Mouse (Mus musculus) lung, embryonic 15.5 days (tissue): ENCODE results near the gene Marc1. TPM values are rescaled to one million over a fixed set of nuclear protein-coding genes. Genes with fewer than 3 reads are reported as not detected.

Experiments used
- ATAC-seq: fragments of 200-750 bp; cut with Nextera tagmentation; 2 replicates; pipeline ENCODE4 v1.8.0; 2017; ENCODE audit warnings: moderate number of reproducible peaks, borderline replicate concordance; ENCODE audit not compliant: low FRiP score, low TSS enrichment; ENCODE audit errors: extremely low read depth
- H3K27ac ChIP-seq: fragments of 300-500 bp; sonication (generic); 2 replicates; pipeline ENCODE4 v1.5.1; 2015; ENCODE audit warnings: moderate library complexity, mild to moderate bottlenecking, inconsistent platforms
- H3K27me3 ChIP-seq: fragments of 300-500 bp; sonication (generic); 2 replicates; pipeline ENCODE4 v1.6.1; 2015; ENCODE audit warnings: inconsistent platforms
- H3K36me3 ChIP-seq: fragments of 300-500 bp; sonication (generic); 2 replicates; pipeline ENCODE4 v1.6.1; 2015; ENCODE audit warnings: inconsistent platforms
- H3K4me1 ChIP-seq: fragments of 300-500 bp; sonication (generic); 2 replicates; pipeline ENCODE4 v1.6.1; 2015; ENCODE audit warnings: inconsistent platforms
- H3K4me2 ChIP-seq: fragments of 300-500 bp; sonication (generic); 2 replicates; pipeline ENCODE4 v1.6.1; 2015; ENCODE audit warnings: inconsistent platforms, mild to moderate bottlenecking, moderate library complexity
- H3K4me3 ChIP-seq: fragments of 300-500 bp; sonication (generic); 2 replicates; pipeline ENCODE4 v1.5.1; 2015; ENCODE audit warnings: mild to moderate bottlenecking, inconsistent platforms
- H3K9ac ChIP-seq: fragments of 300-500 bp; sonication (generic); 2 replicates; pipeline ENCODE4 v1.6.1; 2015; ENCODE audit warnings: inconsistent platforms
- H3K9me3 ChIP-seq: fragments of 300-500 bp; sonication (generic); 2 replicates; pipeline ENCODE4 v1.6.1; 2016; ENCODE audit warnings: inconsistent platforms
- WGBS: fragments of 180-500 bp; shearing (Covaris S2); methylation state at CpG from one replicate; pipeline ENCODE4 v1.1.7; 2015; 5-methylcytosine and 5-hydroxymethylcytosine counted together
- polyA plus RNA-seq: library from polyadenylated mRNA; unstranded; fragments of >200 nt; fragmentation: Nextera tagmentation; extraction: Ambion mirVana; gene quantifications from 2 replicates; pipeline ENCODE4 v1.2.1, GENCODE M21; 2015

Gene Marc1
- polyA plus RNA-seq, 1 experiment from 2014 or later = 0.11 TPM

- ATAC-seq = no peak
Measured at GRCm38 (mm10) chr1:184817768-184818167, 6.7 kb upstream of the Marc1 start.

GRCm38 (mm10) chr1:184811716-184812250, 670 bp upstream of the Marc1 start:
- peaks cover 36% of the 10 kb centered on the region for H3K27me3 ChIP-seq
- H3K9ac ChIP-seq = no peak overlapping the region
- no peak overlapping the region for H3K27ac ChIP-seq
- peaks cover 15% of the 10 kb centered on the region for H3K36me3 ChIP-seq
- ATAC-seq = no peak
- no peak overlapping the region for H3K4me2 ChIP-seq
- WGBS = 67% methylated on average over 8 of the region's 8 CpGs
- no peak overlapping the region for H3K4me3 ChIP-seq
- no peaks in the 10 kb centered on the region for H3K9me3 ChIP-seq
- H3K4me1 ChIP-seq = peaks cover 8% of the 10 kb centered on the region

More at GRCm38 (mm10) chr1:184817768-184818167, 6.7 kb upstream of the Marc1 start:
- Histone ChIP-seq H3K9me3 (no peaks in the 10 kb centered on the region), H3K4me2 (no peak overlapping the region), H3K4me1 (no peaks in the 10 kb centered on the region), H3K27ac (no peak overlapping the region), H3K4me3 (no peak overlapping the region), H3K27me3 (no peaks in the 10 kb centered on the region), H3K36me3 (peaks cover 43% of the 10 kb centered on the region), H3K9ac (no peak overlapping the region)
- WGBS = 77% methylated on average over 6 of the region's 6 CpGs

GRCm38 (mm10) chr1:184809578-184810001, 1.5 kb downstream of the Marc1 start:
- Histone ChIP-seq H3K27me3 (peaks cover 36% of the 10 kb centered on the region), H3K9ac (no peak overlapping the region), H3K4me1 (peaks cover 8% of the 10 kb centered on the region), H3K9me3 (no peaks in the 10 kb centered on the region), H3K4me2 (no peak overlapping the region), H3K27ac (no peak overlapping the region), H3K36me3 (peaks cover 7% of the 10 kb centered on the region; the same call in 1 of the 2 replicates), H3K4me3 (no peak overlapping the region)
- no peak for ATAC-seq
- WGBS = 61% methylated on average over 6 of the region's 6 CpGs

GRCm38 (mm10) chr1:184808418-184809012, 2.6 kb downstream of the Marc1 start:
- Histone ChIP-seq H3K36me3 (peaks cover 6% of the 10 kb centered on the region; the same call in 1 of the 2 replicates), H3K4me2 (no peak overlapping the region), H3K27ac (no peak overlapping the region), H3K4me3 (no peak overlapping the region), H3K27me3 (peaks cover 36% of the 10 kb centered on the region), H3K4me1 (peaks cover 8% of the 10 kb centered on the region), H3K9me3 (no peaks in the 10 kb centered on the region), H3K9ac (no peak overlapping the region)
- 82% methylated on average over 17 of the region's 17 CpGs for WGBS
- no peak for ATAC-seq

GRCm38 (mm10) chr1:184807627-184808417, 3.3 kb downstream of the Marc1 start:
- H3K4me2 ChIP-seq = no peak overlapping the region
- no peak overlapping the region for H3K4me3 ChIP-seq
- no peak overlapping the region for H3K9ac ChIP-seq
- H3K4me1 ChIP-seq = peaks cover 8% of the 10 kb centered on the region
- 49% methylated on average over 15 of the region's 15 CpGs for WGBS
- peaks cover 36% of the 10 kb centered on the region for H3K27me3 ChIP-seq
- no peaks in the 10 kb centered on the region for H3K9me3 ChIP-seq
- H3K27ac ChIP-seq = no peak overlapping the region
- H3K36me3 ChIP-seq = 0 out of 2 replicates have a peak, but pooled peaks cover 2% of the 10 kb centered on the region
- no peak for ATAC-seq

GRCm38 (mm10) chr1:184807123-184807522, 4.0 kb downstream of the Marc1 start:
- no peak overlapping the region for H3K9ac ChIP-seq
- no peak overlapping the region for H3K27ac ChIP-seq
- no peak for ATAC-seq
- WGBS = 46% methylated on average over 7 of the region's 7 CpGs
- peaks cover 8% of the 10 kb centered on the region for H3K4me1 ChIP-seq
- H3K4me3 ChIP-seq = no peak overlapping the region
- peaks cover 31% of the 10 kb centered on the region for H3K27me3 ChIP-seq
- no peaks in the 10 kb centered on the region for H3K36me3 ChIP-seq
- H3K4me2 ChIP-seq = no peak overlapping the region
- H3K9me3 ChIP-seq = no peaks in the 10 kb centered on the region

- peaks cover 18% of the 10 kb centered on the region for H3K27me3 ChIP-seq
- H3K9me3 ChIP-seq = no peaks in the 10 kb centered on the region
- WGBS = 93% methylated on average over 4 of the region's 4 CpGs
- H3K36me3 ChIP-seq = no peaks in the 10 kb centered on the region
- H3K27ac ChIP-seq = no peak overlapping the region
- H3K4me3 ChIP-seq = no peak overlapping the region
- H3K9ac ChIP-seq = no peak overlapping the region
- H3K4me2 ChIP-seq = no peak overlapping the region
- peaks cover 3% of the 10 kb centered on the region for H3K4me1 ChIP-seq
- ATAC-seq = no peak
Measured at GRCm38 (mm10) chr1:184805749-184806148, 5.4 kb downstream of the Marc1 start.

- H3K4me1 ChIP-seq = no peaks in the 10 kb centered on the region
- H3K4me3 ChIP-seq = no peak overlapping the region
- WGBS = 17% methylated on average over 27 of the region's 27 CpGs
- ATAC-seq = no peak
- H3K27me3 ChIP-seq = peaks cover 21% of the 10 kb centered on the region; the same call in 1 of the 2 replicates
- H3K36me3 ChIP-seq = no peaks in the 10 kb centered on the region
- no peak overlapping the region for H3K27ac ChIP-seq
- H3K9me3 ChIP-seq = no peaks in the 10 kb centered on the region
- H3K9ac ChIP-seq = no peak overlapping the region
- H3K4me2 ChIP-seq = no peak overlapping the region
Measured at GRCm38 (mm10) chr1:184793163-184793876, 17.8 kb downstream of the Marc1 start.

GRCm38 (mm10) chr1:184791109-184791508, 20.0 kb downstream of the Marc1 start:
- Histone ChIP-seq H3K27me3 (peaks cover 21% of the 10 kb centered on the region; the same call in 1 of the 2 replicates), H3K27ac (no peak overlapping the region), H3K9ac (no peak overlapping the region), H3K36me3 (no peaks in the 10 kb centered on the region), H3K4me1 (no peaks in the 10 kb centered on the region), H3K9me3 (no peaks in the 10 kb centered on the region), H3K4me3 (no peak overlapping the region), H3K4me2 (no peak overlapping the region)
- 9% methylated on average over 2 of the region's 2 CpGs for WGBS
- ATAC-seq = no peak

- WGBS = 65% methylated on average over 13 of the region's 13 CpGs
- no peak overlapping the region for H3K4me3 ChIP-seq
Measured at GRCm38 (mm10) chr1:184786376-184787151, 24.5 kb downstream of the Marc1 start.

GRCm38 (mm10) chr1:184783641-184784040, 27.5 kb downstream of the Marc1 start:
- Histone ChIP-seq H3K4me1 (peaks cover 21% of the 10 kb centered on the region), H3K4me2 (no peak overlapping the region), H3K27ac (no peak overlapping the region), H3K4me3 (no peak overlapping the region), H3K9ac (no peak overlapping the region), H3K27me3 (peaks cover 5% of the 10 kb centered on the region; the same call in 1 of the 2 replicates), H3K9me3 (no peaks in the 10 kb centered on the region), H3K36me3 (no peaks in the 10 kb centered on the region)
- 61% methylated on average over 4 of the region's 4 CpGs for WGBS
- ATAC-seq = no peak

More at GRCm38 (mm10) chr1:184786376-184787151, 24.5 kb downstream of the Marc1 start:
- H3K4me2 ChIP-seq = no peak overlapping the region
- H3K4me1 ChIP-seq = peaks cover 14% of the 10 kb centered on the region
- no peaks in the 10 kb centered on the region for H3K36me3 ChIP-seq
- no peaks in the 10 kb centered on the region for H3K9me3 ChIP-seq
- no peak overlapping the region for H3K27ac ChIP-seq
- peaks cover 14% of the 10 kb centered on the region; the same call in 1 of the 2 replicates for H3K27me3 ChIP-seq
- ATAC-seq = no peak
- H3K9ac ChIP-seq = no peak overlapping the region
